Mouse (Mus musculus) lung, postnatal 0 days (tissue): ENCODE results near the gene Prss34. TPM values are rescaled to one million over a fixed set of nuclear protein-coding genes. Genes with fewer than 3 reads are reported as not detected.
A peak's percentile ranks its signal among the peaks of the same experiment; 100 is the strongest.

Experiments used
- ATAC-seq: fragments of 200-750 bp; cut with Nextera tagmentation; 2 replicates; pipeline ENCODE4 v1.8.0; 2017; ENCODE audit warnings: moderate library complexity
- DNase-seq: peaks from one replicate; pipeline ENCODE4 v3.0.0-alpha.2; 2016; ENCODE audit warnings: low spot score
- H3K27ac ChIP-seq: fragments of 300-500 bp; sonication (generic); 2 replicates; pipeline ENCODE4 v1.5.1; 2014; ENCODE audit warnings: antibody characterized with exemption, mild to moderate bottlenecking, low read length, mixed read lengths
- H3K27me3 ChIP-seq: fragments of 300-500 bp; sonication (generic); replicated peaks from 2 replicates; pipeline ENCODE4 v1.6.1; 2014; ENCODE audit warnings: low read length, mixed read lengths; ENCODE audit not compliant: insufficient read depth
- H3K36me3 ChIP-seq: fragments of 300-500 bp; sonication (generic); 2 replicates; pipeline ENCODE4 v1.6.1; 2014; ENCODE audit warnings: low read length, mixed read lengths; ENCODE audit not compliant: insufficient read depth
- H3K4me1 ChIP-seq: fragments of 300-500 bp; sonication (generic); 2 replicates; pipeline ENCODE4 v1.6.1; 2014; ENCODE audit warnings: antibody characterized with exemption, low read depth, low read length, mixed read lengths; ENCODE audit not compliant: insufficient read depth
- H3K4me2 ChIP-seq: fragments of 300-500 bp; sonication (generic); replicated peaks from 2 replicates; pipeline ENCODE4 v1.6.1; 2014; ENCODE audit warnings: low read depth, mild to moderate bottlenecking, low read length, moderate library complexity, mixed read lengths
- H3K4me3 ChIP-seq: fragments of 300-500 bp; sonication (generic); 2 replicates; pipeline ENCODE4 v1.5.1; 2014; ENCODE audit warnings: low read depth, low read length
- H3K9ac ChIP-seq: fragments of 300-500 bp; sonication (generic); replicated peaks from 2 replicates; pipeline ENCODE4 v1.6.1; 2014; ENCODE audit warnings: low read depth, mild to moderate bottlenecking
- H3K9me3 ChIP-seq: fragments of 300-500 bp; sonication (generic); 2 replicates; pipeline ENCODE4 v1.6.1; 2016; ENCODE audit warnings: low read length, mixed read lengths
- CTCF ChIP-seq: IDR thresholded peaks from 2 replicates; pipeline ENCODE4 v1.5.1; 2016; ENCODE audit warnings: antibody characterized with exemption, mild to moderate bottlenecking
- EP300 ChIP-seq: IDR thresholded peaks from 2 replicates; pipeline ENCODE4 v1.6.1; 2016; ENCODE audit warnings: antibody characterized with exemption, mild to moderate bottlenecking, control low read depth
- WGBS: fragments of 180-500 bp; shearing (Covaris S2); extraction: QIAGEN DNeasy Blood & Tissue Kit; methylation state at CpG from one replicate; pipeline ENCODE4 v1.1.7; 2014; 5-methylcytosine and 5-hydroxymethylcytosine counted together
- polyA plus RNA-seq: library from polyadenylated mRNA; unstranded; fragments of >200 nt; fragmentation: Nextera tagmentation; extraction: Ambion mirVana; gene quantifications from 2 replicates; pipeline ENCODE4 v1.2.1, GENCODE M21; 2015

The Prss34 gene
- 2.9 and 3.5 TPM in 2 replicates for polyA plus RNA-seq

GRCm38 (mm10) chr17:25298094-25298493 lies at the start of gene Prss34:
Gene Prss34, plus strand, starts transcription at chr17:25298394.
- no peaks in the 10 kb centered on the region for H3K9me3 ChIP-seq
- H3K4me3 ChIP-seq = no peak within 1 kb of the TSS
- no peak within 1 kb of the TSS for H3K9ac ChIP-seq
- no peaks in the 10 kb centered on the region for H3K27me3 ChIP-seq
- no peak for TF ChIP-seq EP300
- TF ChIP-seq CTCF = no peak
- H3K4me1 ChIP-seq = no peaks in the 10 kb centered on the region
- H3K27ac ChIP-seq = no peak within 1 kb of the TSS
- 84% methylated on average over 5 of the region's 5 CpGs for WGBS
- DNase-seq = no peak
- H3K36me3 ChIP-seq = no peaks in the 10 kb centered on the region
- ATAC-seq = no peak
- no peak within 1 kb of the TSS for H3K4me2 ChIP-seq

GRCm38 (mm10) chr17:25250181-25250835 lies 47.9 kb upstream of the Prss34 start:
- no peaks in the 10 kb centered on the region for H3K9me3 ChIP-seq
- no peak overlapping the region for H3K4me3 ChIP-seq
- TF ChIP-seq EP300 (no peak), CTCF (no peak)
- H3K4me1 ChIP-seq = no peaks in the 10 kb centered on the region
- no peak for ATAC-seq
- WGBS = 64% methylated on average over 8 of the region's 8 CpGs
- no peak overlapping the region for H3K9ac ChIP-seq
- peaks cover 5% of the 10 kb centered on the region; the same call in 1 of the 2 replicates for H3K27me3 ChIP-seq
- no peaks in the 10 kb centered on the region for H3K36me3 ChIP-seq
- H3K4me2 ChIP-seq = no peak overlapping the region
- no peak overlapping the region for H3K27ac ChIP-seq
- DNase-seq = no peak

GRCm38 (mm10) chr17:25252643-25253042 lies 45.6 kb upstream of the Prss34 start:
- DNase-seq = no peak
- H3K4me2 ChIP-seq = no peak overlapping the region
- no peak for ATAC-seq
- H3K4me3 ChIP-seq = no peak overlapping the region
- no peak for TF ChIP-seq EP300
- no peak for TF ChIP-seq CTCF
- H3K27ac ChIP-seq = no peak overlapping the region
- 35% methylated on average over 3 of the region's 3 CpGs for WGBS
- H3K9me3 ChIP-seq = no peaks in the 10 kb centered on the region
- peaks cover 7% of the 10 kb centered on the region; the same call in 1 of the 2 replicates for H3K4me1 ChIP-seq
- H3K27me3 ChIP-seq = peaks cover 5% of the 10 kb centered on the region; the same call in 1 of the 2 replicates
- no peak overlapping the region for H3K9ac ChIP-seq
- H3K36me3 ChIP-seq = no peaks in the 10 kb centered on the region

GRCm38 (mm10) chr17:25253760-25254159 lies 44.4 kb upstream of the Prss34 start:
- 24% methylated on average over 10 of the region's 10 CpGs for WGBS
- TF ChIP-seq CTCF (no peak), EP300 (no peak)
- Histone ChIP-seq H3K9ac (no peak overlapping the region), H3K27me3 (peaks cover 5% of the 10 kb centered on the region; the same call in 1 of the 2 replicates), H3K4me1 (peaks cover 7% of the 10 kb centered on the region; the same call in 1 of the 2 replicates), H3K27ac (no peak overlapping the region), H3K4me3 (no peak overlapping the region), H3K9me3 (no peaks in the 10 kb centered on the region), H3K36me3 (no peaks in the 10 kb centered on the region), H3K4me2 (no peak overlapping the region)
- no peak for DNase-seq
- ATAC-seq = no peak

DNA sequence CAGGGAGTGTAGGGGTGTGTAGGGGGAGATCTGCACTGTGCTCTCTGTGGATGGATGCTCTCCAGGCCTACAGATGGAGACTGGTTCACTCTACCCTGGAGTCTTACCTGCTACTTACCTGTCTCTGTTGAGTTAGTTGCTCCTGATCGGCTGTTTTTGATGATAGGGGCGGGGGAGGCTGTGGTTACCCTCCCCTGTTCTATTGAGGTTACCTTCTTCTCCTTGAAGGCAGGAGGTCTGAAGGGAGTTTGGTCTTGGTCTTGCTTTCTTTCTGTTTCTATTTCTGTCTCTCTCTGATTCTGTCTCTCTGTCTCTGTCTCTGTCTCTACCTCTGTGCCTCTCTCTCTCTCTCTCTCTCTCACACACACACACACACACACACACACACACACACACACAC lies 43.1 kb upstream of the Prss34 start:
- DNase-seq = no peak
- no peak overlapping the region for H3K27ac ChIP-seq
- peaks cover 7% of the 10 kb centered on the region; the same call in 1 of the 2 replicates for H3K4me1 ChIP-seq
- no peak for ATAC-seq
- no peaks in the 10 kb centered on the region for H3K9me3 ChIP-seq
- peaks cover 5% of the 10 kb centered on the region; the same call in 1 of the 2 replicates for H3K27me3 ChIP-seq
- no peaks in the 10 kb centered on the region for H3K36me3 ChIP-seq
- H3K4me3 ChIP-seq = no peak overlapping the region
- 55% methylated on average over 2 of the region's 2 CpGs for WGBS
- TF ChIP-seq EP300 (no peak), CTCF (no peak)
- H3K4me2 ChIP-seq = no peak overlapping the region
- no peak overlapping the region for H3K9ac ChIP-seq

DNA sequence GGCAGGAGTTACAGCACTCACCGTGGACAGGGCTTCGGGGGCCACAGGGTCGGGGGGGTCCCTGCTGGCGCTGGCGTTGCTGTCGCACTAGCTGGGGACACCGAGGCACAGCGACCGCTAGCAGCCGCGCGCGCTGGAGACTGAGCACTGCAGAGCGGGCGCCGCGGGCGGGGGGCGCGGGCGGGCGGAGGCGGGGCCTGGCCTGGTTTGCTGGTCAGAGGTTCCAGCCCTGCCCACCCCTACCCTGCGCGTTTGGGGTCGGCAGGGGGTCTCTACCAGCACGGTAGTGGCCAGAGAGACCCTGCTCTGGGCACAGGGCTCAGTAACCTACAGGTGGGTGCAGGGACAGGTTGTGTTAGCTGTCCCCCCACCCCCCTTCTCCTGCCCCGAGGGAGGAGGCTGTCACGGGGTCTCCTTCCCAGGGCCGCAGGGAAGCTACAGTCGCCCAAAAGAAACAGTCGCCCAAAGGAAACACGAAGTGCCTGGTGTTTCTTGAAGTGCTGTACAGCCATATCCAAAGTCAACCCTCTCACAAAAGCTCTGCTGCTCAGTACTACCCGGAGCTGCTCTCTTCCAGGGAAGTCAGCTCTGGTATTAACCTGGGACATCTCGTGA lies 41.9 kb upstream of the Prss34 start, which contains the start of gene Baiap3:
Gene Baiap3 (minus strand): TSS at position 225 of the 615 bp plus-strand sequence.
- 4% methylated on average over 31 of the region's 35 CpGs for WGBS
- Histone ChIP-seq H3K4me1 (peaks cover 7% of the 10 kb centered on the region; the same call in 1 of the 2 replicates), H3K9ac (peak within 1 kb of the TSS; percentile 8; the same call in 1 of the 2 replicates), H3K27me3 (peaks cover 5% of the 10 kb centered on the region; the same call in 1 of the 2 replicates), H3K4me3 (peak within 1 kb of the TSS; percentile 32), H3K4me2 (peak within 1 kb of the TSS; percentile 56), H3K9me3 (no peaks in the 10 kb centered on the region), H3K36me3 (no peaks in the 10 kb centered on the region), H3K27ac (no peak within 1 kb of the TSS)
- ATAC-seq (peak; percentile 49), DNase-seq (peak; percentile 27)
- no peak for TF ChIP-seq EP300
- no peak for TF ChIP-seq CTCF
